Mouse (Mus musculus) embryonic fibroblast, embryonic 13.5 days (primary cell): ENCODE data around the gene Tmsb4x. TPM values are rescaled to one million over a fixed set of nuclear protein-coding genes. Genes with fewer than 3 reads are reported as not detected.

ENCODE experiments used
- H3K27ac ChIP-seq: 2 replicates; pipeline ENCODE4 v1.5.1; 2012; ENCODE audit warnings: low read length, control low read depth, inconsistent platforms; ENCODE audit not compliant: insufficient read depth
- H3K4me1 ChIP-seq: 2 replicates; pipeline ENCODE4 v1.6.1; 2011; ENCODE audit warnings: low read length; ENCODE audit not compliant: control insufficient read depth, insufficient read depth
- H3K4me3 ChIP-seq: 2 replicates; pipeline ENCODE4 v1.5.1; 2011; ENCODE audit warnings: mild to moderate bottlenecking, control low read depth, low read length; ENCODE audit not compliant: insufficient read depth
- CTCF ChIP-seq: IDR thresholded peaks from 2 replicates; pipeline ENCODE4 v1.5.1; 2011; ENCODE audit warnings: mild to moderate bottlenecking, control low read depth, low read length, moderate library complexity, borderline replicate concordance; ENCODE audit not compliant: insufficient read depth
- POLR2A ChIP-seq: IDR thresholded peaks from 2 replicates; pipeline ENCODE4 v1.6.1; 2011; ENCODE audit warnings: low read depth, mild to moderate bottlenecking, control low read depth, low read length, moderate library complexity
- polyA plus RNA-seq: library from polyadenylated mRNA; stranded (reverse); fragments of >200 nt; gene quantifications from 2 replicates; pipeline ENCODE4 v1.2.4, GENCODE M21; 2011; ENCODE audit warnings: low read depth; ENCODE audit not compliant: missing spikeins, insufficient read length

Gene Tmsb4x
- polyA plus RNA-seq, 1 experiment = 2,205 TPM

GRCm38 (mm10) chrX:167226570-167226969 is 17.5 kb upstream of the Tmsb4x start:
- TF ChIP-seq CTCF (no peak), POLR2A (no peak)
- Histone ChIP-seq H3K4me1 (peaks cover 2% of the 10 kb centered on the region; the same call in 1 of the 2 replicates), H3K4me3 (no peak overlapping the region), H3K27ac (no peak overlapping the region)

- Histone ChIP-seq H3K4me1 (no peaks in the 10 kb centered on the region), H3K27ac (no peak overlapping the region), H3K4me3 (no peak overlapping the region)
- TF ChIP-seq POLR2A (no peak), CTCF (no peak)
Observed at GRCm38 (mm10) chrX:167212707-167213106, 3.6 kb upstream of the Tmsb4x start.

DNA sequence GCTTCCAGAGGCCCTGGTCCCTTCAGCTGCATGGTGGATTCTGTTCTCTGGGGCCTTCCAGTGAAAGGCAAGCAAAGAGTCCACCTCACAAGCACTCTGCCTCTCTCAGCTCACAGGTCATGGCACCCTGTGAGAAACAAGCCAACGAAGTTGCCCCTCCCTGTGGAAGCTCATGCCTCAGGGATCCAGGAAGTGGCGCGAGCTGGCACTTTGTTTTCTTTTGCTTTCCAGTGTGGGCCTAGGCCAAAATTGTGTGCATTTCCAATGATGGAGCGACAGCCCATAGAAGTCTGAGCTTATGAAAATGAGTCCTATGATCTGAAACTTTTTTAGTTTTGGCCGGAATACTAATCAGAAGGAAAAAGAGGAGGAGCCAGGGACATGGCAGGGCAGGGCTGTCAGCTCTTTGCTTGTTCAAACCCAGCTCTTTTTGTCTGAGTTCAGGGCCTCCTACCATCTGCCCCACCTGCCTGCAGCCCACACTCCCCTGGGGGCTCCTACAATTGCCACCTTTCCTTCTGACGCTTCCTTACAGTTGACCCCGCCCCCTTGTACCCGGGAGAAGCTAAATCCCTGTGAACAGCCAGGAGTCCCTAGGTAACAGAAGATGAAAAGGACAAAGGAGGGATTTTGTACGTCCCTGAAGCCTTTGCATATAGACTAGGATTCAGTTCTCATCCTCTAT is 2.9 kb upstream of the Tmsb4x start:
- TF ChIP-seq POLR2A (no peak), CTCF (no peak)
- no peak overlapping the region for H3K27ac ChIP-seq
- H3K4me3 ChIP-seq = no peak overlapping the region
- H3K4me1 ChIP-seq = no peaks in the 10 kb centered on the region

GRCm38 (mm10) chrX:167210319-167210728 is 1.2 kb upstream of the Tmsb4x start:
- H3K4me1 ChIP-seq = no peaks in the 10 kb centered on the region
- H3K27ac ChIP-seq = no peak overlapping the region
- TF ChIP-seq CTCF = no peak
- TF ChIP-seq POLR2A = no peak
- no peak overlapping the region for H3K4me3 ChIP-seq

DNA sequence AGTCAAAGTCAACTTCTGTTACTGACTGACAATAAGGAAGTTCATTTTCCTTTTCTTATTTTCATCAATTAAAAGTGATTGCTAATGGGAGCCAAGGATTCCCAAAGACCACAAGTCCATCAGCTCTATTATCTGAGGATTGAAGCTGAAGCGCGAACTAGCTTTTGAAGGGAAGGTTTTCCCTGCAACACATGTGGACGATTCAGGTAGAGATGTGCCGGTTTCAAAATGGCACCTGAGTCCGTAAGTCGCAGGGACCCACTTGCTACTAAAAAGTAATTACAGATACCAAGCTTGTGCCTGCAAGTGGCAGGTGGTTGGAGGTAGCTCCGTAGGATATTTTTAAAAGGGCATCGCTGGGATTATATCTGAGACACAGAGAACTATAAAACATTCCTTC is 713 bp upstream of the Tmsb4x start:
- Histone ChIP-seq H3K4me3 (peak overlapping the region; percentile 97; the same call in 1 of the 2 replicates), H3K4me1 (no peaks in the 10 kb centered on the region), H3K27ac (peak overlapping the region; percentile 2; the same call in 1 of the 2 replicates)
- TF ChIP-seq CTCF = no peak
- no peak for TF ChIP-seq POLR2A

DNA sequence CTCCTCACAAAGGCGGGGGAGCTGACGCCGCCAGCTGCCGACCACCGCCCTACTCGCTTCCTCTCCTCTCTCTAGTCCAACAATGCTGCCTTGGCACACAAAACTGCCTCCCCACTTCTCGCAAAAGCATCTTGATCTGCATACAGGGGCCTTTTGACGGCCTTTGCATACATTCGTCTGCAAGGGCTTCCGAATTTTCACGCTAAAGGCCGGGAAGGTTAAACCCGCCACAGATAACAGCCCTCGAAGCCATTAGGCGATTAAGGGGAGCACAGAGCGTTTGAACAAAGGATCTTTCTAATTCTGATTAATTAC is 652 bp downstream of the Tmsb4x start:
- H3K27ac ChIP-seq = peak overlapping the region; percentile 97
- TF ChIP-seq POLR2A (peak; percentile 53; the same call in 1 of the 2 replicates), CTCF (no peak)
- peak overlapping the region; percentile 97 for H3K4me3 ChIP-seq
- no peaks in the 10 kb centered on the region for H3K4me1 ChIP-seq

DNA sequence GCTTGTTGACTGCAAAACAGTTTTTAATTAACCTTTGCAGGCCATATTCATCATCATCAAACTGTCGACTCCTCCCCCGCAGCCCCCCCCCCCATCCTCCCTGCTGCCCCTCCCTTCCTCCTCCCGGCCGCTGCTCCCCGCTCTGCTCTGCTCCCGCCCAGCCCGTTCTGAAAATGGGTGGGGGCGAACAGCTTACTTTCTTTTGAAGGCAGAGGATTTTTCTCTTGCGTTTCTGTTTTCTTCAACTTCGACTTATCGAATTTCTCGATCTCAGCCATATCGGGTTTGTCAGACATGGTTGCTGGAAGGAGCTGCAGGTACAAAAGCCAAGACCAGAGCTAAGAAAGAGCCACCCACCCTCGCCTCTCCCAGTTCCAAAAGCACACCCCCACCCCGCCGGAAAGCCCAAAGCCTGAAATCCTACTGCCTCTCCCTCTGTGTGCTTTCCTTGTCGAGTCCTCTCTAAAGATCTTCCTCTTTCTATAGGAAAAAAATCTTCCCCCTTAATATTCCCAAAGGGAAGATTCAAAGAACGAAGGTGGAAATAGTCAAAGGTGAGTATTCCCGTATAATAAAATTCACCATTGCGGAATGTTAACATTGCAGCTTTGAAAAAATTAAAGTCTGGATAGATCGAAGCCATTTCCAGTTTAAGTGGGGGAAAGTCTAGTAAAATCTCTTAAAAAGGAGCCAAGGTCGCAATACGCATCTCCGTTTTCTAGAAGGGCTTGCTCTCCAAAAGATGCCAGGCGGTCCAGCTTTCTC is 1.2 kb downstream of the Tmsb4x start:
- Histone ChIP-seq H3K4me1 (no peaks in the 10 kb centered on the region), H3K27ac (peak overlapping the region; percentile 97), H3K4me3 (peak overlapping the region; percentile 97)
- TF ChIP-seq CTCF (no peak), POLR2A (no peak)

GRCm38 (mm10) chrX:167205813-167206520 is 3.1 kb downstream of the Tmsb4x start:
- H3K27ac ChIP-seq = peak overlapping the region; percentile 90
- TF ChIP-seq CTCF (no peak), POLR2A (peak; percentile 86)
- no peaks in the 10 kb centered on the region for H3K4me1 ChIP-seq
- no peak overlapping the region for H3K4me3 ChIP-seq

DNA sequence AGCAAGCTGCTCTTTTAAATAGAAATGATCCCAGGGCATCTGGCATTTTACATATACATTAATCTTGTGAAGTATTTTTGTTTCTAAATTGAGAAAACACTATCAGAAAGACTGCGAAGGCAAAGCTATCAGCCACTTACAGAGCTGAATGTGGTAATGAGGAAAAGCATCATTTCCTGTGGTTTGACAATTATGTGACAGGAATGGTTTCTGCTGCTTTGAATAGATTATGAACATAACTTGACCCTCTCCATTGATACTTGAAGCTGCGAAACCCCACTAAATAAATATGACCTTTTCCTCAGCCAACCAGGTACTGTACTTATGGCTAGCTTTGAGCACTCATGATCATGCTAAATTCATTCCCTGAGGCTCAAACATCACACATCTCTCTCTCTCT is 7.8 kb downstream of the Tmsb4x start:
- Histone ChIP-seq H3K4me3 (no peak overlapping the region), H3K4me1 (no peaks in the 10 kb centered on the region), H3K27ac (no peak overlapping the region)
- TF ChIP-seq CTCF = no peak
- TF ChIP-seq POLR2A = no peak

GRCm38 (mm10) chrX:167195228-167195649 is 13.9 kb downstream of the Tmsb4x start:
- Histone ChIP-seq H3K4me3 (no peak overlapping the region), H3K4me1 (no peaks in the 10 kb centered on the region), H3K27ac (no peak overlapping the region)
- TF ChIP-seq POLR2A (no peak), CTCF (no peak)
